In genomic region chr1:165852131-165852530, GRCm38 (mm10) we compare ENCODE assay signal across 25 mouse cellular contexts.
A peak's percentile ranks its signal among the peaks of the same experiment; 100 is the strongest.
DNase-seq lines count a peak whose midpoint lies in the region; ATAC-seq and TF ChIP-seq lines count a peak whose summit lies in the region.
"Had no signal": no experiment of that assay in that cellular context is flagged by ENCODE, and none has a peak within 500 bp of the region (broad histone marks: within the 10 kb centered on the region; RNA-seq: fewer than 3 reads in every experiment).

No protein-coding gene starts in this region.

- H3K27ac ChIP-seq in forebrain, embryonic 11.5 days (ENCODE audit: low read depth, low read length), result no peak overlapping the region
- no peak overlapping the region for H3K27ac ChIP-seq in forebrain, embryonic 10.5 days
- no peak overlapping the region for H3K27ac ChIP-seq in limb, embryonic 11.5 days (replicated peaks; ENCODE audit: low read depth, low read length)
- no peak overlapping the region for H3K27ac ChIP-seq in limb, embryonic 10.5 days
- no peak overlapping the region for H3K27ac ChIP-seq in forebrain, postnatal 0 days (ENCODE audit: low read depth, low read length)
- H3K27ac ChIP-seq: embryonic facial prominence, embryonic 12.5 days; heart, adult 2 months; hindbrain, embryonic 15.5 days; limb, embryonic 12.5 days; liver, embryonic 12.5 days had no signal

- H3K9ac ChIP-seq in forebrain, embryonic 11.5 days (ENCODE audit: low read length), result no peak overlapping the region
- H3K9ac ChIP-seq in limb, embryonic 11.5 days (ENCODE audit: low read length), result no peak overlapping the region
- no peak overlapping the region for H3K9ac ChIP-seq in forebrain, postnatal 0 days
- H3K9ac ChIP-seq: embryonic facial prominence, embryonic 12.5 days; hindbrain, embryonic 15.5 days; limb, embryonic 12.5 days; liver, embryonic 12.5 days had no signal

- 78% methylated on average over 5 of the region's 5 CpGs for WGBS in forebrain, embryonic 11.5 days
- WGBS in forebrain, embryonic 10.5 days, result 83% methylated on average over 5 of the region's 5 CpGs
- 56% methylated on average over 5 of the region's 5 CpGs for WGBS in limb, embryonic 11.5 days
- 71% methylated on average over 5 of the region's 5 CpGs for WGBS in limb, embryonic 10.5 days
- 33% methylated on average over 5 of the region's 5 CpGs for WGBS in forebrain, postnatal 0 days

- peak; percentile 38 for DNase-seq in forebrain, embryonic 11.5 days (ENCODE audit: low spot score)
- DNase-seq in forebrain, embryonic 10.5 days (ENCODE audit: extremely low spot score, low spot score), result no peak
- DNase-seq in limb, embryonic 11.5 days (ENCODE audit: low spot score), result no peak
- no peak for DNase-seq in limb, embryonic 10.5 days (ENCODE audit: low spot score)
- peak; percentile 49 for DNase-seq in testis, postnatal 10 days (ENCODE audit: low spot score)
- DNase-seq in testis, postnatal 14 days (ENCODE audit: low spot score), result no peak
- DNase-seq in forebrain, postnatal 0 days, result no peak
- DNase-seq in T-cell, adult 2 months (ENCODE audit: low spot score), result no peak
- DNase-seq: adrenal gland, postnatal 25 days; cerebellum, adult 11 months; cerebellum, adult 9-11 months; gastrocnemius, postnatal 36 days; kidney, adult 9 months; kidney, postnatal 14 days; lung, adult 18-20 months; lung, postnatal 14 days; midbrain, embryonic 14.5 days; right cerebral cortex, postnatal 25 days; spleen, adult 18-20 months had no signal

- no peaks in the 10 kb centered on the region for H3K36me3 ChIP-seq in forebrain, embryonic 11.5 days (ENCODE audit: control insufficient read depth, insufficient read depth, low read length)
- H3K36me3 ChIP-seq in forebrain, embryonic 10.5 days (replicated peaks), result no peaks in the 10 kb centered on the region
- no peaks in the 10 kb centered on the region for H3K36me3 ChIP-seq in limb, embryonic 11.5 days (ENCODE audit: control insufficient read depth, insufficient read depth, low read length)
- H3K36me3 ChIP-seq in limb, embryonic 10.5 days, result no peaks in the 10 kb centered on the region
- no peaks in the 10 kb centered on the region for H3K36me3 ChIP-seq in forebrain, postnatal 0 days (ENCODE audit: insufficient read depth)
- H3K36me3 ChIP-seq: embryonic facial prominence, embryonic 12.5 days; hindbrain, embryonic 15.5 days; limb, embryonic 12.5 days; liver, embryonic 12.5 days had no signal

- no peak overlapping the region for H3K4me2 ChIP-seq in forebrain, embryonic 11.5 days (ENCODE audit: low read depth, low read length, severe bottlenecking)
- H3K4me2 ChIP-seq in limb, embryonic 11.5 days (ENCODE audit: low read depth, severe bottlenecking), result no peak overlapping the region
- H3K4me2 ChIP-seq in forebrain, postnatal 0 days (ENCODE audit: low read depth), result no peak overlapping the region
- H3K4me2 ChIP-seq: embryonic facial prominence, embryonic 12.5 days; hindbrain, embryonic 15.5 days; limb, embryonic 12.5 days; liver, embryonic 12.5 days had no signal

- no peaks in the 10 kb centered on the region for H3K9me3 ChIP-seq in forebrain, embryonic 11.5 days (ENCODE audit: control insufficient read depth, low read length)
- H3K9me3 ChIP-seq in forebrain, embryonic 10.5 days, result no peaks in the 10 kb centered on the region
- no peaks in the 10 kb centered on the region for H3K9me3 ChIP-seq in limb, embryonic 11.5 days (ENCODE audit: control insufficient read depth, low read length)
- no peaks in the 10 kb centered on the region for H3K9me3 ChIP-seq in limb, embryonic 10.5 days (replicated peaks)
- H3K9me3 ChIP-seq in forebrain, postnatal 0 days (ENCODE audit: low read length), result no peaks in the 10 kb centered on the region
- H3K9me3 ChIP-seq: embryonic facial prominence, embryonic 12.5 days; hindbrain, embryonic 15.5 days; limb, embryonic 12.5 days; liver, embryonic 12.5 days had no signal

- H3K4me1 ChIP-seq in forebrain, embryonic 11.5 days (replicated peaks; ENCODE audit: control insufficient read depth, insufficient read depth, low read length), result no peaks in the 10 kb centered on the region; the same call in 1 of the 2 replicates
- H3K4me1 ChIP-seq in forebrain, embryonic 10.5 days, result peaks cover 41% of the 10 kb centered on the region
- H3K4me1 ChIP-seq in limb, embryonic 11.5 days (ENCODE audit: control insufficient read depth, insufficient read depth, low read length), result peaks cover 5% of the 10 kb centered on the region; the same call in 1 of the 2 replicates
- peaks cover 46% of the 10 kb centered on the region for H3K4me1 ChIP-seq in limb, embryonic 10.5 days
- no peaks in the 10 kb centered on the region for H3K4me1 ChIP-seq in forebrain, postnatal 0 days (ENCODE audit: insufficient read depth)
- H3K4me1 ChIP-seq: hindbrain, embryonic 15.5 days had no signal

- H3K4me3 ChIP-seq in forebrain, embryonic 11.5 days (ENCODE audit: low read depth, low read length), result no peak overlapping the region
- no peak overlapping the region for H3K4me3 ChIP-seq in forebrain, embryonic 10.5 days
- no peak overlapping the region for H3K4me3 ChIP-seq in limb, embryonic 11.5 days (ENCODE audit: low read depth, low read length)
- no peak overlapping the region for H3K4me3 ChIP-seq in limb, embryonic 10.5 days
- no peak overlapping the region for H3K4me3 ChIP-seq in forebrain, postnatal 0 days (ENCODE audit: low read depth, low read length)
- H3K4me3 ChIP-seq: embryonic facial prominence, embryonic 12.5 days; heart, adult 2 months; hindbrain, embryonic 15.5 days; limb, embryonic 12.5 days; liver, embryonic 12.5 days had no signal

- peaks cover 8% of the 10 kb centered on the region; the same call in 1 of the 2 replicates for H3K27me3 ChIP-seq in forebrain, embryonic 11.5 days (ENCODE audit: control insufficient read depth, insufficient read depth, low read length)
- H3K27me3 ChIP-seq in forebrain, embryonic 10.5 days (ENCODE audit: poor library complexity, severe bottlenecking), result peaks cover 96% of the 10 kb centered on the region
- H3K27me3 ChIP-seq in limb, embryonic 11.5 days (ENCODE audit: control insufficient read depth, insufficient read depth, low read length), result no peaks in the 10 kb centered on the region
- H3K27me3 ChIP-seq in limb, embryonic 10.5 days (ENCODE audit: low read depth, poor library complexity, severe bottlenecking), result peaks cover 24% of the 10 kb centered on the region
- H3K27me3 ChIP-seq in forebrain, postnatal 0 days (ENCODE audit: insufficient read depth, low read length), result no peaks in the 10 kb centered on the region

- ATAC-seq in forebrain, embryonic 11.5 days (replicated peaks; ENCODE audit: low FRiP score), result no peak
- peak; percentile 12; the same call in 1 of the 2 replicates for ATAC-seq in limb, embryonic 11.5 days (ENCODE audit: insufficient number of reproducible peaks, low FRiP score, low TSS enrichment, low read depth)
- peak; percentile 8; the same call in 1 of the 2 replicates for ATAC-seq in forebrain, postnatal 0 days
- ATAC-seq: intestine, embryonic 16.5 days; liver, embryonic 12.5 days had no signal

- TF ChIP-seq CTCF in forebrain, postnatal 0 days (IDR thresholded peaks at IDR 0.05; ENCODE audit: low read depth), result no peak

Comparison
In these comparisons a context has a peak if more than half of its experiments do, and no peak if none do; other contexts are left out.
1. DNase-seq: peak in forebrain, embryonic 11.5 days (single experiment) and testis, postnatal 10 days (single experiment); none in forebrain, embryonic 10.5 days (single experiment), limb, embryonic 11.5 days (single experiment), limb, embryonic 10.5 days (single experiment), testis, postnatal 14 days (single experiment), forebrain, postnatal 0 days (single experiment) and T-cell, adult 2 months (single experiment).